8 mouse cellular contexts compared by ENCODE assay signal in genomic region chr7:25141761-25142160, GRCm38 (mm10). TPM values are rescaled to one million over a fixed set of nuclear protein-coding genes. Genes with fewer than 3 reads are reported as not detected.
A peak's percentile ranks its signal among the peaks of the same experiment; 100 is the strongest.
DNase-seq lines count a peak whose midpoint lies in the region; ATAC-seq and TF ChIP-seq lines count a peak whose summit lies in the region.

No protein-coding gene starts in this region.

- H3K9ac ChIP-seq in ES-E14 (ENCODE audit: insufficient read depth, low read depth, low read length, poor library complexity, severe bottlenecking), result no peak overlapping the region

- DNase-seq in heart, postnatal 14 days, result peak; percentile 65 to 72
- no peak for DNase-seq in heart, adult 9 months (ENCODE audit: low spot score in 2 of 2)
- DNase-seq in ES-E14 (ENCODE audit: low read depth, low spot score), result peak; percentile 77
- peak; percentile 59 for DNase-seq in lung, postnatal 14 days
- DNase-seq in yolk sac, embryonic 10.5 days (ENCODE audit: low spot score), result peak; percentile 52
- DNase-seq in left cerebral cortex, adult 9 months (ENCODE audit: low spot score in 2 of 2), result no peak

- H3K36me3 ChIP-seq in ES-E14 (ENCODE audit: control insufficient read depth, insufficient read depth, low read length, poor library complexity, severe bottlenecking), result no peaks in the 10 kb centered on the region

- H3K9me3 ChIP-seq in ES-E14 (ENCODE audit: control insufficient read depth, insufficient read depth, low read depth, low read length), result no peaks in the 10 kb centered on the region

- H3K4me3 ChIP-seq in ES-E14 (ENCODE audit: insufficient read depth in 1 of 2, low read depth in 1 of 2, low read length in 2 of 2, poor library complexity in 1 of 2, severe bottlenecking in 1 of 2), result no peak overlapping the region

- peaks cover 0 to 2% of the 10 kb centered on the region in 2 experiments; a peak in 1 of 4 replicates for H3K4me1 ChIP-seq in ES-E14 (ENCODE audit: control insufficient read depth in 2 of 2, insufficient read depth in 2 of 2, low read length in 2 of 2, poor library complexity in 1 of 2)

- intact Hi-C loops in heart, postnatal 14 days (cut with DNase I), result no loop called here

- H3K27ac ChIP-seq in ES-E14 (ENCODE audit: insufficient read depth, low read depth, low read length, poor library complexity, severe bottlenecking), result no peak overlapping the region

- peak; percentile 79 for ATAC-seq in granulocyte monocyte progenitor cell, adult 5-6 weeks (replicated peaks; ENCODE audit: poor library complexity, severe bottlenecking)
- ATAC-seq in cerebellum, adult (ENCODE audit: insufficient number of reproducible peaks, low FRiP score, low TSS enrichment), result no peak

- in situ Hi-C loops in ES-E14 (cut with MboI; ENCODE audit: low sequenced_read_pairs in 2 of 2, unreplicated experiment in 2 of 2), result no loop called here

TF ChIP-seq in ES-E14, 5 proteins besides CTCF, POLR2A, EP300 and RAD21:
- no peak for TF ChIP-seq ZC3H11A (IDR thresholded peaks at IDR 0.05; ENCODE audit: borderline replicate concordance, low read depth, low read length)
TF ChIP-seq in ES-E14: peak in this region for 0.

RNA-seq across cellular contexts. Expression of gene Pou2f2, which starts 37.8 kb away (rescaled TPM):
- total RNA-seq in heart, postnatal 14 days (2021), result under 1 TPM; 0.44 to 0.60 TPM
- 2.4 and 2.9 TPM in 2 replicates for total RNA-seq in ES-E14 (2012; rRNA removed)
- total RNA-seq in granulocyte monocyte progenitor cell, adult 5-6 weeks (2014; fragmentation: Nextera tagmentation), result 18.4 and 26.6 TPM in 2 replicates
- 5.0 and 5.1 TPM in 2 replicates for total RNA-seq in granulocyte monocyte progenitor cell, adult 5-6 weeks (2017)

Comparison
In these comparisons a context has a peak if more than half of its experiments do, and no peak if none do; other contexts are left out.
1. DNase-seq: peak in heart, postnatal 14 days (2 of 2), ES-E14 (single experiment), lung, postnatal 14 days (single experiment) and yolk sac, embryonic 10.5 days (single experiment); none in heart, adult 9 months (0 of 2) and left cerebral cortex, adult 9 months (0 of 2).